Mouse (Mus musculus) left cerebral cortex, postnatal 10 days (tissue): Measurements from ENCODE around the gene Enam. TPM values are rescaled to one million over a fixed set of nuclear protein-coding genes. Genes with fewer than 3 reads are reported as not detected.
"Not testable (repeated sequence)": the region's sequence is repeated elsewhere in the genome, so short reads cannot be mapped to it uniquely, and the experiment has no call there.

ENCODE experiments used
- DNase-seq, 2 experiments: peaks; one replicate each; pipeline ENCODE4 v3.0.0; 2021 to 2022; ENCODE audit warnings: low spot score in 2 of 2, mixed read lengths in 1 of 2; ENCODE audit errors: extremely low spot score in 1 of 2
- intact Hi-C: fragments of 180-260 bp; cut with DNase I; formaldehyde crosslinking; loops from one replicate; pipeline ENCODE4 v1.15.1; 2025
- total RNA-seq, 2 experiments: library from RNA; stranded (reverse); gene quantifications; 2 replicates each; pipeline ENCODE4 v1.2.3; 2021

Enam gene
- not detected for total RNA-seq

DNA sequence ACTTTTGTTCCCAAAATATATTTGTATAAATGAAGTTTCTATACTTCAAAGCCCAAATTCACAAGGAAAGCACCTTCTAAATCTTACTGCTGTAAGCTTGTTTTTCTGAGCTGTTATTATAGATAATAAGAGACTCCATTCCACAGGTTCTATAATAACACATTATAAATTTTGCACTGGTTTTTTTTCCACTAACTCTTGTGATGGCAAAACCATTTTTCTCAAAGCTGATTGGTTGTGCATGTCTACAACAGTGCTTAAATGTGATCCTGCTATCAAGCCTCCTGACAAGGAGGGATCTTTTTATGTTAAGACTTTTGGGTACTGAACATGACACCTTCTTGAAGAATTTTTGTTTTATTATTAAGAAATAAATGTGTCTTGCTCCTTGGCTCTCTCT is at the start of gene Enam:
Gene Enam, plus strand, starts transcription at position 301 of the 400 bp plus-strand sequence.
- DNase-seq, result no peak
- intact Hi-C loops, result no loop called here

DNA sequence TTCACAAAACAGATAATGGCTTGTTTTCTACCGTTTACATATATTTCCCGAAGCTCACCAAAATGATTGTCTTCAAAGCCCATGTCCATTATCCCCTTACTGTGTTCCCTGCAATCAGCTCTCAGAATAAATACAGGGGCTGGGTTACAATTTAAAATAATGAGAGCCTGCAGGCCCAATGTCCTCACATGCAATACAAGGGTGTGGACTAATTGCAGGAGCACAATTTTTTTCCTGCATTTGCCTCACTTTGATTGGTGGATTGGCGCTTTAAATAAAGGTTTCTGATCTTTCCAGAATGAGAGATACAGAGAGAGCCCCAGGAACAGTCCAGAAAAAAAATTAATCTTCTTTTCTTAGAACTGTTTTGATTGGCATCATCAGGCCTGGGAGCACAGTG is 32.1 kb upstream of the Enam start, which contains the start of gene Ambn:
Gene Ambn, plus strand, starts transcription at position 301 of the 400 bp plus-strand sequence.
- intact Hi-C loops, result no loop called here
- no peak for DNase-seq

DNA sequence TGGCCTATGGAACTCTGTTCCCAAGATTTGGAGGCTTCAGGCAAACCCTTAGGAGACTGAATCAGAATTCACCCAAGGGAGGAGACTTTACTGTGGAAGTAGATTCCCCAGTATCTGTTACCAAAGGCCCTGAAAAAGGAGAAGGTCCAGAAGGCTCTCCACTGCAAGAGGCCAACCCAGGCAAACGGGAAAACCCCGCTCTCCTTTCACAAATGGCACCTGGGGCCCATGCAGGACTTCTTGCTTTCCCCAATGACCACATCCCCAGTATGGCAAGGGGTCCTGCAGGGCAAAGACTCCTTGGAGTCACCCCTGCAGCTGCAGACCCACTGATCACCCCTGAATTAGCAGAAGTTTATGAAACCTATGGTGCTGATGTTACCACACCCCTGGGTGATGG is 20.3 kb upstream of the Enam start:
- intact Hi-C loops, result no loop called here

DNA sequence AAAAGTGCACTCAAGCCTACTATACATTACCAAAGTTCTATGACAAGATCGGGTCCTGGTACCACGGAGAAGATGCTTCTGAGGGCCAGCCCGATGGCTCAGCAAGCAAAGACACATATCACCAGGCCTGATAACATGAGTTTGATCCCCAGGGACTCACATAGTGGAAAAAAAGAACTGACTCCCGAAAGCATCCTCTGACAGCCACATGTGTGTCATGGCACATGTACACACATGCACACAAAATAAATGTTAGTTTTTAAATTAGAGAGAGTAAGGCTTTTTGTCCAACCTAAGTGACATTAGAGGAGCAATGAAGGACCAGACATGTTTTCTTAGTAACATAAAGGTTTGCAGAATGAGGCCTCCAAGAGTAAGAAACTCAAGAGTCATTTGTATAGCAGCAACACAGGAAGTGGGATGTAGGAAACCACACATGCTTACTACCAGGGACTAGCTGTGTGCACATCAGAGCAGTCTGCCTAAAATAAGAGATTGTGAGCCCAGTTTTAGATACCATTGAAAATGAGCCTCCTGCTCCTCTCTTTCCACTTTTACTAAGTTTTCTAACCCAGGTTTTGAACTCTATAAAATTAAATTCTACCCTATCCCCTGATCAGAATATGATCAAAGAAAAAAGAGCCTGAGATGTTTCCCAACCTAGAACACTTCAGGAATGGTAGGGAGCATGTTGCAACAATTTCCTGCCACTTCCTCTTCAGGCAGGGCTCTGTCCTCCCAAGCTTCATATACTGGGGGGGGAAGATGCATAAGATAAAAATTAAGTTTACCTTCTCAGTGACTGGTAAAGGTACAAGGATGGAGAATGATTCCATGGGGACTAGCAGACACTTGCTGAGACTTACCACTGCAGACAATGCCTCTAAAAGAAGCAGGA is 18.7 kb upstream of the Enam start:
- intact Hi-C loops, result no loop called here
- no peak for DNase-seq

More for the DNA sequence above, 20.3 kb upstream of the Enam start:
- DNase-seq, result no peak

DNA sequence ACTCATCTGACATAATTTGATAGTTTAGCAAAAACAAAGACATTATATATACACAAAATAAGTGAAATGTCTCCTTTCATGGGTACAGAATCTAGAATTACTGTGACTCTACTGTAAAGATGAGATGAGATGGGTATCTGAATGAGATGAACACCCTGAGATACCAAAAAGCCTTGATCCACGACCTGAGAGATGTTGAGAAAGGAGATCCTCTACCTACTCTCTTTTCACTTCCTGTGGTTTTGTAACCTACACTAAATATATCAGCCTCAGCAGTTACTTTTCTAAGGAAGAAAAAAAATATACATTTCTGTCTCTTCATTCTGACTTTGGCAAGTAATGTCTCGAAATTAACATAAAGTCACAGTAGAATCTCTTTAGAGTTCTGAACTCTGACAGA is 1.2 kb downstream of the Enam start:
- intact Hi-C loops, result no loop called here
- no peak for DNase-seq

DNA sequence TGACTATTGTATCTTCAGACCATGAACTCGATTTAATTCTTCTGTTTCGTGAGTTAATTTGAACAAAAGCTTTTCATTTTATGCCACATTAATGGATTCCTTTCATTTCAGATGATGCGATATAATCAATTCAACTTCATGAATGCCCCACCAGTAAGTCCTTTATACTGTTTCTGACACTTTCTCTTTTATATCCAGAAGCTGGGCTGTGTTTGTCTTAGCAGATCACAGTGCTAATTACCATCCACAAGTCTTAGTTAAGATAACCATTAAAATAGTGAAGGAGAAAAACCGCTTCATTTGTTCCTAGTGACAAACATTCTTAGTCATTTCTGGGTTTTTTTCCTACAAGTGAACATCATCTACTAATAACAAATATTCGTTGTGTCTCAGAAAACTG is 3.3 kb downstream of the Enam start:
- DNase-seq, result no peak
- intact Hi-C loops, result no loop called here

DNA sequence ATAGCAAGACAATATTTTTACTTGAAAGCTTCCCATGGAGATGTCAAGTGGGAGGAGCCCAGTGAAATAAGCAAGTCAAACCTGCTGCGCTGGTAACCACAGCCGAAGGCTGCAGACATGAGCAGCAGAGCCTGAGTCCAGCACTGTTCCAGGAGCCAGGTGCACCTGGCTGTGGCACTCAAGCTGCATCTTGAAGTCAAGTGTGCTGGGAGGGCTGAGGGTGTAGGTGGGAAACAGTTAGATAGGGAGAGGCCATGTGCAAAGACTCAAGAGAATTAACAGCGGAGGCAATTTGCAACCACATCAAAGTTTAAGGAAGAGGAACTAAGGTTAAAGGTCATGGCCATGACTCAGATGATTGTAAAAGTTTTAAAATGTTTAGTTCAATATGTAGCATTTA is 12.0 kb downstream of the Enam start:
- intact Hi-C loops, result no loop called here
- no peak for DNase-seq

DNA sequence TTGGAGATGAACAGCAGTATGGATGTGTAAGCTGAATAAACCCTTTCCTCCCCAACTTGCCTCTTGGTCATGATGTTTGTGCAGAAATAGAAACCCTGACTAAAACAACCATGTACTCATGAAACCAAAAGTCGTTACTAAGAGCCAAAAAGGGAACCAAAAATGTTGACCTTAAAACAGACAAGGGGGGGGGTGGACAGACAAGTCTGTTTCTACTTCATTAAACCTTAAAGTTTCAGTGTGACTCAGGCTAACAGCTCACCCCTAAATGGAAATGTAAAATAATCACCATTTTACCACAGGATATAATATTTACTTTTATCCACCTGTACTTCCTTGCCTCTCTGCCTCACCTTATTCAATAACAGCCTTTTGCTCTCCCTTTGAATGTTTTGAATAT is 20.8 kb downstream of the Enam start:
- DNase-seq, result no peak
- intact Hi-C loops, result no loop called here

DNA sequence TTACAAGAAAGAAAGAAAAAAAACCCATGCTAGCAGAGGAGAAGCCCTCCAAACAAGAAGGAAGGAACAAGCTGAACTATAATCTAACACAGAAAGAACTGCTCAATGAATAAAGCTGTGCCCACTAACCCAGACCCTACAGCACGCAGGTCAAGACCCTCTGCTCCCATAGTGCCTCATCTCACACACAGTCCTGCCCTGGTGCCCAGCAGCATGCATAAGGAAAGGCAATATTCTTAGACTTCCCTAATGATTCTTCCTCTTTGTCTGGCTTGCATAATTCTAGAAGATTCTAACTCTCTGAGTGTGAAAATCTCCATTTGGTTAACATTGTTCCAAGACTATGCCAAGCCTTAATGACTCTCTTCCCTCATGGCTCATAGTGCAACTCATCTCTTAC is 21.2 kb downstream of the Enam start:
- no peak for DNase-seq
- intact Hi-C loops, result no loop called here

DNA sequence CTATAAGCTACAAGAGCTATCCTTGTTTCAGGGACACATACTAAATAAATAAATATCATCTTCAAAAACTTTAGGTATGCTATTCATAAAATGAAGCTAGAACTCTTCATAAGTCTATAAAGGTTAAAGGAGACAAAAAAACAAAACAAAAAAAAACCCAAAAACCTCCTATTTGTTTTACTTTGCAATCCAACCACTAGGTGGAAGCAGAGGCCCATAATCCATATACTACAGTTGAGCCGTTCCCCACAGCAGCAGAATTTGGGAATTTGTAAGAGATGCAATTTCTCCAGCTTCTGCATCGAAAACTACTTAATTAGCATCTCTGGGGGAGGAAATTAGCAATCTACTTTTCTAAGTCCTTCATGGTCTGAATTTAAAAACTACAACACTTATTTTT is 31.5 kb downstream of the Enam start:
- intact Hi-C loops, result no loop called here
- DNase-seq, result peak in 1 of 2 experiments; percentile 29

DNA sequence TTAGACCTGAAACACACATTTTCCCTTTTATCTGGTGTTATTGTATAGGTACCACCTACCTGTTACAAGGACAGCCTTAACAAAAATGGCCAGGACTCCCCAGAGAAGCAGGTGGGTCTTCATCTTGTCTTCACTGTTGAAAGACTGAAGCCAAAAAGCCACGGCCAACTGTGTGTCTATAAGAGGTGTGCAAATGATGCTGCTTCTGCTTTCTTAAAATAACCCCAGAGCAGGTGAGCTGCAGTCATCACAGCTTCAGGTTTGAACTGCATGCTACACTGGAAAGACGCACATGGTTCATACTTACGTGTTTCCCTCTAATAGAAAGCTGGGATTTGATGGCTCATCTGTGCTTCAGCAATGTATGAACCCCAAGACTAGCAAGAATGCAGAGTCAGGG is 39.9 kb downstream of the Enam start, which contains the start of gene Jchain:
Gene Jchain, minus strand, starts transcription at position 235 of the 400 bp plus-strand sequence.
- no peak for DNase-seq
- intact Hi-C loops, result no loop called here

DNA sequence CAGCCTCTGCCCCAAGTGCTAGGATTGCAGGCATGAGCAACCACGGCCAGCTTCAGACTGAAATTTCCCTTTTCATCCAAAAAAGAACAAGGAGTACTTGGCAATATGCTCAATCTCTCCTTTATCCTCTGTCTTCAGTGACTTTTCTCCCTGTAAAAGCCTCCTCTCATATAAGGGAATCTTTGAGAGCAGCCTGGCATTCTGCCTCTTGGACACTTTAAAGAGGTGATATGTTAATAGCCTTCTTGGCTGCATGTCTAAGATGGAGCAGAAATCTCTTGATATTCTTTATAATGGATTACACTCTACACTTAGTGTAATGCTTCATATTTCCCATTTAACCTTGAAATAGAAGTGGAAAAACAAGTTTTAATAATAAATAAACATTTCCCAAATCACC is 43.1 kb downstream of the Enam start:
- intact Hi-C loops, result no loop called here
- DNase-seq, result no peak

DNA sequence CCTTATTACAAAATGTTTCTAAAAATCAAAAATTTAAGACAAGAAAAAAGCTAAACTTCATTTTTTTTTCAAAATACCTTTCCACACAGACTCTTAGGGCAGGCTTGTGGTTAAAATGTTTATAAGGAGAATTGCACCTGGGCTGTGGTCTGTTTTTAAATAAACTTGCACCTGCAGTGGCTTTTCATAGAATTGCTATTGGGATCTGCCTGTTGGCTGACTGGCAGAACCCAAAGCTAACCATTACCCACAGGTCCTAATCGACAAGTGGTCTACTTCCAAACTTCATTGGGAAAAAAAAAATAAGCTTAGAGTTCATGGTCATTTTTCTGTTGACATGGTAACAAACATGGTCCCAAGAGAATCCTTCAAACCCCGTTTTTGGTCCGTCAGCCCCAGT is 46.9 kb downstream of the Enam start:
- DNase-seq, result no peak
- intact Hi-C loops, result no loop called here

DNA sequence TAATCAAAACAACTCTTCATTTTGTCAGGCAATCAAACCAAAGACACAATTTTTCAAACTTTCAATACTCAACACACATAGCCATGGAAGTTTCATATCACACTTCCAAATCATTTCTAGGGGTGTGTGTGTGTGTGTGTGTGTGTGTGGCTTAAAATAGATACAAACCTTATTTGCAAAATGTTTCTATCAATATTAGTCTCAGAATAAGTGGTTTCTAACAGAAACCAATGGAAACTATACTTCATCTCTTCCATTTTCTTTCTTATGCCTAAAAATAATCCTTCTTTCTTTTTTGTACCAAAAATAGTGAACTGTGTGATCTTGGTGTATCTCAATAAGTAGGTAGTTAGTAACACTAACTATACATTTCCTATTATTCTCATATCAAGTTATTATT is 53.1 kb downstream of the Enam start:
- intact Hi-C loops, result loop anchor here (5.0 kb wide), 1 partner anchor 1689 kb away; no protein-coding TSS in a partner anchor
- DNase-seq, result no peak

DNA sequence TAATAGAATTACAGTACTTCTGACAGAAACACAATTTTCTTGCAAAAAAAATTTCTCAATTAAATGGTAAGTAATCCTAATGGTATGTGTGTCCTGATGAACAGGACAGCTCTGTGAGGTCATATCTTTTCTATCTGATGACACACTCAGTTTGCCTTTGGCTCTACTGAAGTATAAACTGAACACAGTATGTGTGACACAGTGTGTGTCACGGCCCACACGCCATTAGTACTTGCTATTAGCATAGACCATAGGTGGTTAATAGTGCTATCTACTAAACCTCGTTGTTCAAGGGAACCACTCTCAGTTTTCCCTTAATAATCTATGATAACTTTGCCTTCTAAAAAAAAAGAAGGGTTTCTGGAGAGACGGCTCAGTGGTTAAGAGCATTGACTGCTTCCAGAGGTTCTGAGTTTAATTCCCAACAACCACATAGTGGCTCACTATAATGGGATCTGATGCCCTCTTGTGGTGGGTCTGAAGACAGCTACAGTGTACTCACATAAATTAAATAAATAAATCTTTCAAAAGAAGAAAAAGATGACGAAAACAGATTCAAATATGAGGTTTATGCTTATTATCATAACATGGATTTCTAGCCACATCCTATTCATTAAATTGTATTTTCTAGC is 55.0 kb downstream of the Enam start:
- DNase-seq, result peak; percentile 44 to 47
- intact Hi-C loops, result loop anchor here (5.0 kb wide), 1 partner anchor 1690 kb away; no protein-coding TSS in a partner anchor

DNA sequence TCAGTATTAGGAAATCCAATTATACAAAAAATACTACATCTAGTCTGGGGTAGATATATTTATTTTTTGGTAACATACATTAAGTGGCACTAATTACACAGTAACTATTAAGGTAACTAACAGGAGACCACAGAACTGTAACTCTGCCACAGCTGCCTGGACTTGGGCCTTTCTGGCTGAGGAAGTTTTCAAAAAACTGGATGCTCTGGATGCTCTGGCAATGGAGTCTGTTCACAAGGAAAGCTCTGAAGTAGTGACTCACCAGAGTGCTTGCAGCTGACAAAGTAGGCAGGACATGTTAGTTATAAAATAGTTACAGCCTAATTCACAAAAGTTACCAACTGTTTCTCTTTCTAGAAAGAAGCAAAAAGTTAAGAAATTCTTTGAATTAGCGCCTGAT is 56.6 kb downstream of the Enam start:
- DNase-seq, result not testable (repeated sequence)
- intact Hi-C loops, result loop anchor here (5.0 kb wide), 1 partner anchor 1692 kb away; no protein-coding TSS in a partner anchor

DNA sequence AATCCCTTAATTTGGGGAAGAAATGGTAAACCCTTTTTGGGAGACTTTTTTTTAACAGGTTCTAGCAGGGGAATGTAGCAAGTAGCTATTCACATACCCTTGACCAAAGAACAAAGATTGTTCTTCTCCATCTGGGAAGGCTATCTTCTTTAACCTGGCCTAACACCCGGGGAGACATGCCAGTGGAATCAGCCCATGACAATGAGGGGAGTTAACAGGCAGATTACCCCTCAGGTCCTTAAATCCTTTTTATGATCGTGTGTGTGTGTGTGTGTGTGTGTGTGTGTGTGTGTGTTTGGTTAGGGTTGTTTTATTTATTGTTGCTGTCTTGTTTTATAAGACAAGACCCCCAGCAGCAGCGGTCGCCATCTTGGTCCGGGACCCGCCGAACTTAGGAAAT is 57.8 kb downstream of the Enam start:
- intact Hi-C loops, result no loop called here
- no peak for DNase-seq

DNA sequence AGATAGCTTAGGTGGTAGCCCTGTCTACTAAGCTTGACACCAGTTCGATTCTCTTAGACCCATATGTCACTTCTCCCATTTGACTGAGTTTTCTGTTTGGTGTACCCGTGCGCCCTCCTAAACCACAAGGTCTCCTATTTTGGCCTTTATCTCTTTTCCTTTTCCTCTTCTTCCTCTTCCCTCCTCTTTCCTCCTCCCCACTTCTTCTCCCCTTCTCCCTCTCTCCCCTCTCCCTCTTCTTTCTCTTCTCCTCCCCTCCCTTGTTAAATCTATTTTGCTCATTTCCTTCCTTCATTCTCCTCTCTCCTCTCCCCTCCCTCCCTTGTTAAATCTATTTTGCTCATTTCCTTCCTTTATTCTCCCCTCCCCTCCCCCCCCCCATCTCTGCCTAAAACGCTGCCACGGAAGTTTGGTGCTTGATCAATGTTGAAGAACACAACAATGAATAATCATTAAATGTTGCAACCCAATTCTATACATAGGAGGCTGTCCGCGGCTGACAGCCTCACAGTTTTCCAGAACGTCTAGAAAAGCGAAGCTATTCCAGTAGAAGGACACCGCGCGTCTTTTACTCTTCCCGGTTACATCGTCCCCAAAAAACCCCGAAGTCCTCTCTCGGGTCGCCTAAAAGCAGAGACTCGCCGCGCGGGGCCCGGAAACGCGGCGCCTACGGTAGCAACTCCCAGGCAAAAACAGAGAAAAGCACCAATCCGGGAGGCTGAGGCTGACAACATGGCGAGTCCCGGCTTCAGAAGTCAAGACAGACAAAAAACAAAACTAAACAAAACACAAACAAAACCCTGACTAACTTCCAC is 65.7 kb downstream of the Enam start:
- intact Hi-C loops, result no loop called here
- no peak for DNase-seq
